Mouse (Mus musculus): ENCODE measurements around the gene Ap2m1. TPM values are rescaled to one million over a fixed set of nuclear protein-coding genes. Genes with fewer than 3 reads are reported as not detected.
"Not testable (repeated sequence)": the region's sequence is repeated elsewhere in the genome, so short reads cannot be mapped to it uniquely, and the experiment has no call there.

The Ap2m1 gene
- total RNA-seq (2021), result 100 to 1,000 TPM; 893 to 941 TPM
- long read RNA-seq, transcript Ap2m1-202 (11 exons, 2,080 nt), result major isoform, 31 of 101 reads
- long read RNA-seq, partial matches to known transcripts, result 46 of 101 reads
- long read RNA-seq, other reads (novel, unspliced or antisense), result 19 of 101 reads

DNA sequence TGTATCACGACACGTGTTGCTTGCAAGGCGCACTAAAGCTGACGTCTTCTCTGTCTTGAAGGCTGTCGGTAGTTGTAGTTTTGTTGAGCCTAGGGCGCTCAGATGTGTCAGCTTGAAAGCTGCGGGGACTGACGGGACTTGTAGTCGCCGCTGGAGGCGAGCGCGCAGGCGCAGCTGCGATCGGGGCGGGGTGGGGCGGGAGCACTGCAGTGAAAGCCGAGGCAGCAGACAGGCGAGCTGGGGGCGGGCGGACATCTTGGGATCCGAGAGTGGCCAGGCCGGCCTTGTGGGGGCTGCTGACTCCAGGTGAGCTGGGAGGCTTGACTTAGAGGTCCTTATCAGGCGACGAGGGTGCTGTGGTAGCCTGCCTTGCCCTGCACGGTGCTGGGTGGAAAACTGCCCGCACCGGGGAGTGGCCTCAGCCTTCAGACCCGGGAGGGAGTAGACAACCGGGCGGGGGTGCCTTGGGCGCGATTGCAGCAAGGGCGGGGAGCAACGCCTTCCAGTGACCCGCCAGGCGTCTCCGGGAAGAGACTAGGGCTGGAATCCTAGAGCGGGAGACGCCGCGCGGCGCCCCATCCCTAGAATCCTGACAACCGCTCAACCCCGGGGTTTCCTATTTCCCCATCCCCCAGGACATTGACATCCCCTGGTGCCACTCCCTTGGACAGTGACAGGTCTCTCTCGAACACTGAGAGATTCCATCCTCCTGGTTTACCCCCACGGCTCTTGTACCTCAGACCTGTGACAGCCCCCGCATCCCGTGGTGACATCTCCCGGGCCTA lies at the start of gene Ap2m1:
Gene Ap2m1, plus strand, starts transcription at position 183 of the 785 bp plus-strand sequence.
- DNase-seq (ENCODE audit: low spot score in 2 of 2), result peak; percentile 85 to 90

DNA sequence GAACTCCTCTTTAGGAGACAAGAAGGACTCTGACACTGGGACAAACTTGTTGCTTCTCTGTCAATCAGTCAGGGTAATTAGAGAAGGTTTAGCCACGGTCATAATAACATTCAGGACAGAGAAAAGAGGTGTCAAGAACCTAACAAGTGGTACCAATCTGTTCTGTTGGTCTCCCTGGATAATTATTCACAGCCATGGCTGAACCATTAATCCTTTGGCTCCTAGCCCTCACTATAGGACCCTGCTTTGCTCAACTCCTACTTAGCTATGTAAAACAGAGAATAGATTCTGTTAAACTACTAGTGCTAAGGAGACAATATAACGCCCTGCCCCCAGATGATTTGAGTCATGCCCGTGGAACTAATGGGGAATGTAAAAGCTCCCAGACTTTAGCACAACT lies 49.2 kb upstream of the Ap2m1 start:
- DNase-seq (ENCODE audit: low spot score in 2 of 2), result no peak

DNA sequence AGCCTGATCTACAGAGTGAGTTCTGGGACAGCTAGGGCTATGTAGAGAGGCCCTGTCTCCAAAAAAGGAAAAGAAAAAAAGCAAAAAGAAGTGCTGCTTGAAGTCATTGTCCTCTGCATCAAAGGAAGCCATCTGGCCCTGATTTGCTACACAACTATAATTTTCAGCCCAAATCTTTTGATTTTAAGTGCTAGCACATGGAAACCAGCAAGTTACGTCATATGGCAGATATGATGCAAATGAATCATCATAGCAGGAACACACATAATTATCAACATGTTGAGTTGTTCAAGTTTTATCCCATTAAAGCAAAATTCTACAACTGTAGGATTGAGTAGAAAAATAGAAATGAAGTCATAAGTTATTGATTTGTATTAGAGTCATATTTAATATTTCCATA lies 47.1 kb upstream of the Ap2m1 start:
- no peak for DNase-seq (ENCODE audit: low spot score in 2 of 2)

DNA sequence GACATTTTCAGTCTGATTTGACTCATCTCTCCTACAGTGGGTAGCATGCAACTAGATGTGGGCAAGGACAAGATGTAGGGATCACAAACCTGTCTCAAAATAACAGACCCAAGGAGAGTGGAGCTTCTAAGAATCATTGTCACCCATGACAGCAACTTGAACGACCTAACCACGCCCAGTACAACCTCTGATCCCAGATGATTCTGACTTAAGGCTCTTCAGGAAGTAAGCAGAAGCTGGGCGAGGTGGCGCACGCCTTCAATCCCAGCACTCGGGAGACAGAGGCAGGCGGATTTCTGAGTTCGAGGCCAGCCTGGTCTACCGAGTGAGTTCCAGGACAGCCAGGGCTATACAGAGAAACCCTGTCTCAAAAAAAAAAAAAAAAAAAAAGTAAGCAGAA lies 46.5 kb upstream of the Ap2m1 start:
- DNase-seq (ENCODE audit: low spot score in 2 of 2), result not testable (repeated sequence)

DNA sequence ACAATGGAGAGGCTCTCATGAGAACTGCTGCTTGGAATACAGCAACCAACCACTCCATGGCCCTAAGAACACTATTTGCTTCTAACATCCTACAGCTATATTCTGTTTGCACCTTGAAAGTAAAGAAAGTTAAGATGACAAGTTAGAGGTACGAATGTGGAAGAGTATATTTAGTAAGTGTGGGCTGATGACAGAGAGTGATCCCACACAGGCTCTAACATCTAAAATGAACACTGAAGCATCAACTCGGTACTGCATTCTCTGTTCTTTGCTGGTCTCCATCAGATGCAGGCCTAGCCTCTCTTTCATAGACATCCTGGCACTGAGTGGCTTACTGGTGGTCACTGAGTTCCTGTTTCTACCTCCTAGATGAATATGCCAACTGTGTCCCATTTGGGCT lies 46.0 kb upstream of the Ap2m1 start:
- no peak for DNase-seq (ENCODE audit: low spot score in 2 of 2)

DNA sequence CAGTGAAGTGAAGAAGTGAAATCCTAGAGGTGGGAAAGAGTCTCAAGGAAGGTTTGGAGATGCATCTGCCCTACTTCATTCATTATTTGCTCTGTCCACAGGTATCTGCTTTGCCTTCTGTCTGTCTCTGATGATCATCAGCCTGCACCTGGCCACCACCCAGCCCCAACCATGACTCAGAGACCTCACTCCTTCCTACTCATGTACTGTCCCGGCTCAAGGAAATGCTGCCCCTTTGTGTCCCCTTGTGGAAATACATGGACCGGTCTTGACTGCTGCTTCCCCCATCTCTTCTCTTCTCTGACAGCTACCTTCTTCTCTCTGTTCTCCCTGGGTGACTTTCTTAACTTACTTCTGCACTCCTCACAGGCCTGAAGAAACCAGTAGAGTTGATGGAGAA lies 44.7 kb upstream of the Ap2m1 start:
- no peak for DNase-seq (ENCODE audit: low spot score in 2 of 2)

DNA sequence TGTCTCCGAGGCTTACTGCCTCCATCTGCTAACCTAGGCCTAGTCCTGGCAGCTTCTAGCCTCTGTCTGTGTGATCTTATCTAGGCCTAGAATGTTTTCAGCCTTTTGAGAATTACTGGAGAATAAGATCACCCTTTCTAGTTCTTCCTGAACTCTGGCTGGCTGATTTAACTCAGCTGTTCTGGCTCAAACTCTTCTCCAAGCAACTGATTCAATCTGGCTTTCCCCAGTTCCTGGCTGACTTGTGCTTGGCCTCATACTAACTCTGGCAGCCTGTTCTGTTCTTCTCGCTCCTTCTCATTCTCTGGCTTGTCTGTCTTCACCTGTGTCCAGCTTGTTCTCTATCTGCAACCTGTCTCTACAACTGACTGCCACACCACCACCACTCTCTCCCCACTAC lies 44.0 kb upstream of the Ap2m1 start:
- no peak for DNase-seq (ENCODE audit: low spot score in 2 of 2)

DNA sequence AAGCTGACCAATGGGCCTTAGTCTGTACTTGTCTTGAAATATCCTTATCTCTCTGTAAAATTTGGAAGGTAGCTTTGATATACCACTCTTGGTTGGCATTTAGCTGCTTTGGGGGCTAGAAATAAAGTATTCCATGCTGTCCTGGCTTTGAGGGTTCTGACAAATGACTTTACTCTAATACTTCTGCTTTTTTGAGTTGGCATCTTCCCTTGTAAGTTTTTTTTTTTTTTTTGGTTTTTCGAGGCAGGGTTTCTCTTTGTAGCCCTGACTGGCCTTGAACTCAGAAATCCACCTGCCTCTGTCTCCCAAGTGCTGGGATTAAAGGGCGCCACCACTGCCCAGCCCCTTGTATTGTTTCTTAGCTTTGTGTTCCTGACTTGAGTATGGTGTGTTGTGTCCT lies 41.8 kb upstream of the Ap2m1 start:
- DNase-seq (ENCODE audit: low spot score in 2 of 2), result no peak

DNA sequence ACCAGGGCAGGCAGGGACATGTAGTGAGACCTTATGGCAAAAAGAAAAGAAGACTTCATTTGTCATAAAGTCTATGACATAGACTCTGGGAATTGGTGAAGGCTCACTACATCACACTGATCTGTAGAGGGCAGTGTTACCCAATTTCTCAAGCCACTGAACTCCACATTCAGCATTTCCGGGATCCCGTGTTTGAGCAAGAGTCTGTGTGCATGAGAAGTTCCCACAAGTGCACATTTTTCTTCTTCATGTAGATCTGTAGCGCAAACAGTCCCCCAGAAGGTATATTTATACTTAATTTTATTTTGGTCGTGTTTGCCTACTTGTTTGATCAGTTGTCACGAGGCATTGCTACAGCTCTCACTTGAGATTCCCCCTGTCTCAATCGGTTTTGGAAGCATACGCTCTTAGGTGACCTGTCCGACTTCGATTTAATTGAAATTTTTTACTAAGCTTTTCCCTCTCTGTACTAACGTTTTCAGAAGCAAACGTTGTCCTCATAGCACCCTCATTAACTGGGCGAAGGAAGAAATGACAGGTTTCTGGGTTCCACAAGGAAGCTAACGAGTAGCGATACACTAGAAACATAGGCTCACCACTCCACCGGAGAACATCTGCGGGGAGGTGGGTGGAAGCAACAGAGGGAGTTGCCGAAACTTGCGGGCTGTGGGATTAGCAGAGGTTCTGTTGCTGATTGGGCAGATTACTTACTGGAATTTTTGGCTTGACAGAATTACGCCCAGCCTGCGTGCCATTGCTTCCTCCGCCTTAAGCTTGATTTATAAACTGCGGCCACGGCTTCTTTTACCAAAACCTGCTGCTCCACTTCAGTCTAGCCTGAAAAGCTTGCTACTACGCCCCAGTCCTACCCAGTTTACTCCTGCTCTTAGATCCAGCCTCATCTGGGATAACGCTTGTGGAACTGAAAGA lies 38.3 kb upstream of the Ap2m1 start:
- peak; percentile 51 to 61 for DNase-seq (ENCODE audit: low spot score in 2 of 2)

DNA sequence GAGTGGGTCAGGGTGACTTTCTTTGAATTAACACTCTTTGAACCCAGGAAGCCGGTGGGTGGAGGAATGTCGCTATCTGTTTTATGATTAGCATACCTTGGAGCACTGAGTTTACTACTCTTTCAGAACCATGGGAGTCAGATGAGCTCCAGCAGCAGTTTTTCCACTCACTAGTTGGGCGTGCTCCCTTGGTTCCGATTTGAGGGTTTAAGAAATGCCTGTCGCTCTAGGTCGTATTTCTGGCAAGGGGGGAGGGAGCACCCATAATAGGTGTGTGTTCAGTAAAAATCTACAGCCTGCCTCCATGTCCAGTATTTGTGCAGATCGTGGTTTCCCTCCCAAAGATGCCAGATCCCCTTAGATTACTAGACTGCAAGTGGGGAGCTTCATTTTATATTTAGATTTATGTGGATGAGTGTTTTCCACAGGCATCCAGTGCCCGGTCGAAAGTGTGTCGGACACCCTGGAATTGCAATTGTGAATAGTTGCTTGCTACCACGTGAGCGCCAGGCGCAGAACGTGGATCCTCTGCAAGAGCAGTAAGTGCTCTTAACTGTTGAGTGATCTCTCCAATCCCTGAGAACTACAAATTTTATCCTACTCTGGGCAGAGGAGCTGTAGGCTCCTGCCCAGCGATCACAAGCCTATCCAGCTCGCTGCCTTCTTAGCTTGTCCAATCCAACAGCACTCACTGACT lies 37.1 kb upstream of the Ap2m1 start:
- no peak for DNase-seq (ENCODE audit: low spot score in 2 of 2)

DNA sequence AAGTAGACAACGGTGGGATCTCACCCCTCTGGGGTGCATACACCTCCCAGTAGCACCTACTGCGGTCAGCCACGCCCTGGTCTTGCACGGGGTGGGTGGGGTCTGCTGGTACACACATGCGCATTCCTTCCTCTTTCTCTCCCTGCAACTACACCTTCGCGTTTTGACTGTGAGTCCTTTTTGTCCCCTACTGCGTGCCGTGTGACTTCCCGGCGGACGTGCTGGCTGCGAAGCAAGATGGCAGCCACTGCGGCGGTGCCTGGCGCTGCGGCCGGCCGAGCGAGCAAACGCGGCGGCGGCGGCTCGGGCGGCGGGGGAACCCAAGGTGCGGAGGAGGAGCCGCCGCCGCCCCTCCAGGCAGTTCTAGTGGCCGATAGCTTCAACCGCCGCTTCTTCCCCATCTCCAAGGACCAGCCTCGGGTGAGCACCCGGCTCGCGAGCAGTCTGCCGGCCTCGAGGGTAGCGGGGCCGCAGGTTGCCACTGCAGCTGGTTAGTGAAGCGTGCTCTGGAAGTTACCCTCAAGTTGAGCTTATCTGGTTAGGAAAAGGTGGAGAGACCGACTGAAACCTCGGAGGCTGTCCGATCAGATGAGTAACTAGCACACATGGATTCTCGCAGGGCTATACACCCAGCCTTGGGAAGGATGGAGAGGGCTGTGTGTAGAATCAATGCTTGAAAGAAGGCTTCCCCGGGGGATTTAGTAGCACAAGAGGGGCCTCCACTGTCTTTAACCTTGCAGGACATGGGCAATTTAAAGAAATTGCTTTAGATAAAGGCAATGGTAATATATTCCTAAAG lies 36.4 kb upstream of the Ap2m1 start, which contains the start of gene Eif2b5:
Gene Eif2b5, plus strand, starts transcription at position 141 of the 799 bp plus-strand sequence.
- DNase-seq (ENCODE audit: low spot score in 2 of 2), result peak; percentile 90 to 93

DNA sequence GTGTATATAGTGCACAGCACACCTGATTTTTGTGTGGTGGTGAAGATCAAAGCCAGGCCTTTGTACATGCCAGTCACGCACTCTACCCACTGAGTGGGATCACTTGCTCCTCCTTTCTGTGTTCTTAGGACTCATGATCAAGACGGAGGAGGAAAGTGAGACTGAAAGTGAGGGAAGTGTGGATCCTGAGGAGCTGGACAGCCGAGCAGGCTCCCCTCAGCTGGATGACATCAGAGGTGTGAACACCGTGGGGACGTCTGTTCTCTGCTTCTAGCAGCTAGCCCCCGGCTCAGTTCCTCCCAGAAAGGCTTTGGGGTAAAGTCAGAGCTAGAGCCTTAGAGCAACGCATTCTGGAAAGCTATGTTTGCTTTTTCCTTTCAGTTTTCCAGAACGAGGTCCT lies 29.3 kb upstream of the Ap2m1 start:
- no peak for DNase-seq (ENCODE audit: low spot score in 2 of 2)

DNA sequence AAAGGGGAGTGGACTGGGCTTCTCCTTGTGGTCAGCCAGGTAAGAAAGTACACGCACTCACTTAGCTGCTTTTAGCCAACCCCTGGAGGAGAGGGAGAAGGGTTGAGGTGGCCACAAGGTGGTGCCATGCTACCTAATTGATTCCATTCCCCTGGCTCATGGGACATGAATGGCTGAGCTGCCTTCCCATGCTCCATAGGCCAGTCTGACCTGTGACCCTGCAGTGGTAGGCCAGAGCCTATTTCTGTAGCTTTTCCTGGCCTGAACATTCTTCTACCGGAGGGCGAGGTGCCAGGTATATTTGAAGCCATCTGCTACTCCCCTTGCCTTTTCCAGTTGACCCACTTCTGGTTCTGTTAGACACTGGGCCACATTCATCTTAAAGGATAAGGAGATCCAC lies 25.9 kb upstream of the Ap2m1 start:
- peak in 1 of 2 experiments; percentile 38 for DNase-seq (ENCODE audit: low spot score in 2 of 2)

DNA sequence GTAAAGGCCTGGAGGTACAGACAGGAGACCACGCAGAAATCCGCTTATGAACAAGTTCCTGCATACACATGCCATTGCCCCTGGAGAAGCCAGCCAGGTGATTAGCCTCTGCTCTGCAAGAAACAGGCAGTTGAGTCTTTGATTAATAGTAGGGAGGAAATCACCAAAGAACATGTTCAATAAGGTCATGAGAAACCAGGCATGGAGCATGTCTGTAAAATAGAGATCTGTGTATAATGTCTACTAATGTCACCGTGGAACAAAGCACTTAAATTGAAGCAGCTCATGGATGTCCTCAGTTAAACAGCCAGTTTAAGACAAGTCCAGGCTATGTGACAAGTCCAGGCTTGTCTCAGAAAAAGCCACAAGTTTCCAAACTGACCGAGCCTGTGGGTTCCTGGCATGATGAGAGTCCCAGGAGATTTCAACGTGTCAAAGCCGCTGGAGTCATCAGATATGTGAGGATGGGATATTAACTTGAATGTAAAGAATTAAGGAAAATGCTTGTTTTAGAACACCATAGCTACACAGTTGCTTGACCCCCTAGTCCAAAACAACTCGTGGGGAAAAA lies 23.9 kb upstream of the Ap2m1 start:
- no peak for DNase-seq (ENCODE audit: low spot score in 2 of 2)

DNA sequence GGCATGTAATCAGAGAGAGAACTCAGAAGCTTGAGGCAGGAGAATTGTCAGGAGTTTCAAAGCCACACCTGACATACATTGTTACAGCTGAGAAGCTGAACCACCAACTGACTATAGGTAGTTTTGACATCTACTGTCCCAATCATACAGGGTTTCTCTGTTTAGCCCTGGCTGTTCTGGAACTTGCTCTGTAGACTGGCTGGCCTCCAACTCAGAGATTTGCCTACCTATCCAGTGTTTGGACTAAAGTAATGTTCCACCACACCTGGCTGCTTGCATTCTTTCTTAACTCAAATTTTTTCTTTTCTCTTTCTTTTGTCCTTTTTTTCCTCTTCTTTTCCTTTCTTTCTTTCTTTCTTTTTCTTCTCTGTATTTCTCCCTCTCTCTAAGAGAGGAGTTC lies 19.2 kb upstream of the Ap2m1 start:
- DNase-seq (ENCODE audit: low spot score in 2 of 2), result no peak

DNA sequence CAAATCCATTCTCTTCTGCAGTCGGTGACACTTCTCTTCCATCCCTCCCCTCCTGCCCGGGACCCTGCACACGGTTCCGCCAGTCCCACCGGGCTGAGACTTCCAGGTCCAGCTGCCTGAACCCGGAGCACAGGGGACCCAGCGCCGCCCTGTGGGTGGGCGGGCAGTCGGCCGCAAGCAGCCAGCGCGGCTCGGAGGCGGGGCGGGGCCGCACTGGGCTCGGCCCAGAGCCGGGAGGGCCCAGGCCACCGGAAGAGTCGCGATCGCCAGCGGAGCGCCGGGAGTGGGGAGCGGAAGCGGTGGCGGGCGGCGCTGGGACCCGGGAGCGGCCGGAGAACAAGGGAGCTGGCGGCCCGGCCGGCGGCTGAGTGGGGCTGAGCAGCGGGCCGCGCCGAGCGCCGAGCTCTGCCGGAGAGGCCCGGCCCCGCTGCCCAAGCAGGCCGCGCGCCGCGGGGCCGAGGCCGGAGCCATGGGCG lies 18.5 kb upstream of the Ap2m1 start, which contains the start of gene Dvl3:
Gene Dvl3, plus strand, starts transcription at position 257 of the 476 bp plus-strand sequence.
- peak; percentile 83 to 91 for DNase-seq (ENCODE audit: low spot score in 2 of 2)

DNA sequence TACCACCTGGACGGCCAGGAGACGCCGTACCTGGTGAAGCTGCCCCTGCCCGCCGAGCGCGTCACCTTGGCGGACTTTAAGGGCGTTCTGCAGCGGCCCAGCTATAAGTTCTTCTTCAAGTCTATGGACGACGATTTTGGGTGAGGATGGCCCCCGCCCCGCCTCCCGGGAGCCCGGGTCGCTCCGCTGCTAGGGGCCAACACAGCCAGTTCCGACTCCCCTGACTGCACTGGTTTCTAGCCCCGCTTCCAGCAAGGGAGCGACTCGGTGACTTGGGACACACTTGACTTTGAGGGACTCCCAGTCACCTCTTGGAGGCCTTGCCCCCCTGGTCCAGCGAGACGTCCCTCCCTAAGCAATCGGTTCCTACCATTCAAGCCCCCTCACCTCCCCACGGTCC lies 18.1 kb upstream of the Ap2m1 start:
- DNase-seq (ENCODE audit: low spot score in 2 of 2), result peak in 1 of 2 experiments; percentile 38

DNA sequence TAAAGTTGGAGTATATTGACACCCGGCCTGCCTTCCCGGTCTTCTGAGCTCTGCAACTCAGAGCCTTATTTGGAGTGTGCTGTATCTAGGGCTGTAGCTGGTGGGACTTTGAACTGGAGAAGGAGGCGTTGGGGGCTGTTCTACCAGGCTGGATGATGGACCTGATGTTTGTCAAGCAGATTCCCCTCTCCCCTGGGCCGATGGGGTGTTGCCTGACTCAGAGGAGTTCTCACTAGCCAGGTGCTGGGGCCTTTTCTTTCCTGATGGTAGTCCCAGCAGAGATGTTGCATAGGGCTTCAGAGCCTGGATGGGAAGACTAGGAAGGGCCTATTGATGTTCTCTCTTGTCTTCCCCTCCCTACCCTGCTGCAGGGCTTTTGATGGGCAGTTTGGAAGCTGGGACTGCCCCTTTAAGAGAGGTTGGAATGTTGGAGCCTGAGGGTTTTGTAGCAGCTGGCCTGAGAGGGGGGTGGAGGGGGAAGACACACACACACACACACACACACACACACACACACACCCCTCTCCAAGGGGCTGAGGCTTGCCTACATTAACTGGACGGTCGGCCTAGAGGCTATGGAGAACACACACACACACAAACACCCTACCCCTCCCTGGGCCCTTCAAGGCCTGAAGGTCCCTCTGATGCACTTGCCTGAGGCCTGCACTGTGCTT lies 17.4 kb upstream of the Ap2m1 start:
- DNase-seq (ENCODE audit: low spot score in 2 of 2), result peak; percentile 21 to 35

DNA sequence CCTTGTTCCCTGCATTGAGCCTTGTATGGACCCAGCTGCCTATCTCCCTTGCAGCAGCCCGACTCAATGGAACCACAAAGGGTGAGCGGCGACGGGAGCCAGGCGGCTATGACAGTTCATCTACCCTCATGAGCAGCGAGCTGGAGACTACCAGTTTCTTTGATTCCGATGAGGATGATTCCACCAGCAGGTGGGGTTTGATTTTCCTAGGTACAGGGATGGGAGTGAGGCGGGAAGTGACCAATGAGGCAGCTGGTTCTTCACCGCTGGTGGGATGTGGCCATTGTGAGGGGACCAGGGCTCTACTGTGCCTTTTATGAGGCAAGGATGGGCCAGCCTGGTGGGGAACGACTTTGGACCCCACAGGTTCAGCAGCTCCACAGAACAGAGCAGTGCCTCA lies 11.4 kb upstream of the Ap2m1 start:
- DNase-seq (ENCODE audit: low spot score in 2 of 2), result no peak

Measured in layer of hippocampus, postnatal 10 days (tissue).